Mouse (Mus musculus): ENCODE results near the gene Mrpl9.

The Mrpl9 gene

DNA sequence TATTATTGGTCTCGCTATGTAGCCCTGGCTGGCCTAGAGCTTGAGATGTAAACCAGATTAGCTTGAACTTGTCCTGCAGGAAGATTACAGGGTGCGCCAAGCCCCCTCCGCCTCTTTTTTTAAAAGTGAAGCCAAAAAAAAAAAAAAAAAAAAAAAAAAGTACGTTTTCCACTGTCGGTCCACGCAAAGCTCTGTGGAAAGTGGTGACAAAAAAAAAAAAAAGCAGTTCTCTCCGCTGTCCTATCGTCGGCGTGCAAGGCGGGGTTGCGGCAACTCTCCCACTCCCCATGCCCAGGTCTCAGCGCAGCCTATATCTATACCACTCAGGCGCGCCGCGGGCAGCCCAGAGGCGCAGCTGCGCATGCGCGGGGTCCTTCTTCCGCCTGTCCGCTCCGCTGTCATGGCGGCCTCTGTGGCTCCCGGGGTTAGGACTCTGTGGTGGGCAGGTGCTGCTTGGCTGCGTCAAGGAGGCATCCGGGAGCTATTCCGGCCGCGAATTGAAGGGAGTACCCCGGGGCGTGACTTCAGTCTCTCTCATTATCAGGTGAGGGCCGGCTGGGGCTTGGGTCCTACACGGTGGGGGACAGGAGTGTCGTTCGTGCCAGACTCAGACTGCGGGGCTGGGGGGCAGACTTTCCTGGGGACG is at the start of gene Mrpl9:
TSS of gene Mrpl9 (plus strand) at position 368 of the 646 bp plus-strand sequence.
- peak; percentile 95 for DNase-seq (ENCODE audit: low read depth, low spot score)

DNA sequence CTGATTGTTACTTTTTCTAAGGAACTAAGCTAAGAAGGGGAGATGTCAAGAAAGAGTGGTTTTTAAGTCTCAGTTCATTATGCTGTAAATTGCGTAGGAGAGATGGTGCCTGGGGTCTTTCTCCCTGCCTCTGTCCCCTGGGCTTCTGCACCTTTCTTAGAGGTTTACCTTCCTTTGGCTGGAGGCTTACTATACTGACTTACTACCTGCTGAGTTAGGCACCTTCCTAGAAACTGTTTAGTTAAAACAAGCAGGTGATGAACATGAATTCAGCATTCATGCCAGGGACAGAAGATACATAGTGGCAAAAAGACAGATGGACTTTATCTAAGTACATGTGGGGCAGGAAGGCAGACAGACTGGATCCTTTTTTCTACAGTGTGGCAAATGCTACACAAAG is 46.8 kb upstream of the Mrpl9 start:
- DNase-seq (ENCODE audit: low read depth, low spot score), result no peak

DNA sequence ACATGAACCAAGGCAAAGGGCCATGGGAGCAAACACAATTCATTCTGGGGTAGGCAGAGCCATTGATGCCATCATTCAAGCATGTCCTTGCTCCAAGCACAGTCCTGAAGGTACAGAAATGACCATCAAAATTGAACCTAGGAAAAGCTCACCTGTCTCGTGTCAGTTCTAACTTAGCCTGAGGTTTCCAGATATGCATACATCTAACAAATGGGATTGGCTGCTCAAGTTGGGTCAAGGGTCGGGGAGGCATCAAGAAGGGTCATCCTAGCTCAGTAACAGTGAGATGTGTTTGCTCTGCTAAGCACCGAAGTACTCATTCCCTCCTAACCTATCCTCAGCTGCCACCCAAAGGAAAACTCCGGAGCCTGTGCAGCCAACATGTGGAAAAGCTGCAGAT is 46.3 kb upstream of the Mrpl9 start:
- no peak for DNase-seq (ENCODE audit: low read depth, low spot score)

DNA sequence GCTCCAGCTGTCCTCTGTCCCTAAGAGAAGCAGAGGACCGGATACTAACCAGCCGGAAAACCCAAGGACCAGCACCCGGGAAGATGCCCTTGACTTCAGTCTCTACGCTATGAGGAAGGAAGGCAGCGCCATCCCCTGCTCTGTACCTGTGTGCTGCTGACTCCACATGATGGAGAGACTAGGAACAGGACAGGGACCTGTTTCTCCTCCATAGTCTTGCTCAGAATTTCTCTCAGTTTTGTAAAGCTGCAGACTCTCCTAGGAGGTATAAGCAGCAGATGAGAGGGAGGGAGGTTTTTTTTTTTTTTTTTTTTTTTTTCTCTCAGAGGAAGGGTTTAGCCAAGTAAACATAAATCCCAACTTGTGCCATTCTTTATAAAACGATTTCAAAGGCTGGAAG is 44.9 kb upstream of the Mrpl9 start, which contains the start of gene Lingo4:
TSS of gene Lingo4 (plus strand) at position 301 of the 400 bp plus-strand sequence.
- no peak for DNase-seq (ENCODE audit: low read depth, low spot score)

DNA sequence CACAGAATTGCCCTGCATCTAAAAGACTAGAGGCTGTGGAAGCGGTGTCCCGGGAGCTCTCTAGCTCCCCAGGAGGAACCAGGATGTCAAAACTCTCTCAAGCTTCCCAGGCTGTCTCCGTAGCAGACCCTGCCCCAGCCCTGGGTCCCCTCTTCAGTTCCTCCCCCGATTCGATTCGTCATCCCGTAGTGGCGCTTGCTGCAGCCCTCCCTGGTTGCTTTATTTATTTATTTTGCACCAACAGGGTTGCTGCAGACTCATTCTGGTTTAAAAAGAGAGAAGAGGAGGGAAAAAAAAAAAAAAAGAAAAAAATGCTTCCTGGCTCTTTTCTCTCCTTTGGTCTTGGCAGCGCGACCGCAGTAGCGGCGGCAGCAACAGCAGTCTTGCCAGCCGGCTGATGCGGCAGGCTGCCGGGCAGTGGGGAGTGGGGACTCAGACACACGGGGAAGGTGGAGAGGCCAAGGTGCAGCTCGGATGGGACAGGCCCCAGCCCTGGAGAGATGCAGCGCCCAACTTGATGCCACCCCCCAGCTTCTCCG is 44.1 kb upstream of the Mrpl9 start:
- no peak for DNase-seq (ENCODE audit: low read depth, low spot score)

GRCm38 (mm10) chr3:94399663-94400310 is 43.3 kb upstream of the Mrpl9 start:
- DNase-seq (ENCODE audit: low read depth, low spot score), result no peak

DNA sequence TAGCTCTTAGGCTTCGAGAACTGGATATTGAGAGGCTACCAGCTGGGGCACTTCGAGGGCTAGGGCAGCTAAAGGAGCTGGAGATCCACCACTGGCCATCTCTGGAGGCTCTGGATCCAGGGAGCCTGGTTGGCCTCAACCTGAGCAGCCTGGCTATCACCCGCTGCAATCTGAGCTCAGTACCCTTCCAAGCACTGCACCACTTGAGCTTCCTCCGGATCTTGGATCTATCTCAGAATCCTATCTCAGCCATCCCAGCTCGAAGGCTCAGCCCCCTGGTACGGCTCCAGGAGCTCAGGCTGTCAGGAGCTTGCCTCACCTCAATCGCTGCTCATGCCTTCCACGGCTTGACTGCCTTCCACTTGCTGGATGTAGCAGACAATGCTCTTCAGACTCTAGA is 40.7 kb upstream of the Mrpl9 start:
- no peak for DNase-seq (ENCODE audit: low read depth, low spot score)

DNA sequence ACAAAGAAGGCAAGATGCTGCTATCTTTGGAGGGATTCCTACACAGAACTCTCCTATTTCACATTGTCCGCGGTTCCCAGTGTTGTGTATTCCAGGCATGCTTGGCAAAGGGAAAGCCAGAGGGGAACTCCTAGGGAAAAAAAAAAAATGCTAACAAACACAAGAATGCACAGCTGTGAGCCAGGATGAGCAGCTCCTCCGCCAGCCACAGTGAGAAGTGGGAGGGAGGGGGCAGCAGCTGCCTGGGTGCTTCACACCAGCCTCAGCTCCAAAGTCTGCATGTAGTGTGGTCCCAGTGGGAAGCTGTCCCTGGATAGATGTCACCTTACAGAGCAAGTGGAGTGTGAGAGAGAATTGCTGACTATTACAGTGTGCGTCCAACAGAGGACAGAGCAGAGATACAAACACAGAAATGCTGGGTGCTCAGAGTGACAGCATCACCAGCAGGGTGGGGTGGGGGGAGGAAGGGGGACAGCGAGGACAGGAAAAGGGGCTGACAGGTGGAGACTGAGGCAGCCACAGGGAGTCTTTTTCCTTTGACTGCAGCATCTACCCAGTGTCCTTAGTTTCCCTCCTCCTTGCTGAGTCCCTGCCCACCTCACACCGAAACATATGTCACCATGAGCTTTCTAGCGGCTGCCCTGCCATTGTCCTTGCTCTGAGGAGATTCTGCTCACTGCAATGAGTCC is 38.6 kb upstream of the Mrpl9 start:
- DNase-seq (ENCODE audit: low read depth, low spot score), result no peak

- no peak for DNase-seq (ENCODE audit: low read depth, low spot score)
Observed at GRCm38 (mm10) chr3:94405561-94405960, 37.6 kb upstream of the Mrpl9 start.

- DNase-seq (ENCODE audit: low read depth, low spot score), result no peak
Observed at GRCm38 (mm10) chr3:94412530-94412929, 30.6 kb upstream of the Mrpl9 start.

- peak; percentile 93 for DNase-seq (ENCODE audit: low read depth, low spot score)
Observed at GRCm38 (mm10) chr3:94413031-94413679, 30.0 kb upstream of the Mrpl9 start, which contains the start of gene Tdrkh. TSS of gene Tdrkh (plus strand) at chr3:94413273.

- no peak for DNase-seq (ENCODE audit: low read depth, low spot score)
Observed at GRCm38 (mm10) chr3:94430980-94431379, 12.1 kb upstream of the Mrpl9 start.

DNA sequence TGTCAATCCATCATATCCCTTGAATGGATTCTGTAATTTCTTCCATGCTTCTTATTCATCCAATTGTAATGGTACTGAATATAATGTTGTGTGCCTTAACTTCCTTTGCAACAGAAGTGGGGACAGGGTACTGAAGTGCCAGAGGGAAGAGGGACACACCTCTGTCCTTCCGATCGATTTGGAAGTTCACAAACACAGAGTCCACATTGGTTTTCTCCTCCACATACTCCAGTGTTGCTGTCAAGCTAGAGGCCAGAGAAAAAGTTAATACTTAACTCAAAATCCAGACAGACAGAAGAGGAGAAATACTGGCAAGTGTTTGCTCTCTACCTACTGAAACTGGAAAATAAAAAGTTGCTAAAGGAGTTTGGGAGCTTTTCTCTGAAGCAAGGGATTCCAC is 8.8 kb upstream of the Mrpl9 start:
- DNase-seq (ENCODE audit: low read depth, low spot score), result no peak

DNA sequence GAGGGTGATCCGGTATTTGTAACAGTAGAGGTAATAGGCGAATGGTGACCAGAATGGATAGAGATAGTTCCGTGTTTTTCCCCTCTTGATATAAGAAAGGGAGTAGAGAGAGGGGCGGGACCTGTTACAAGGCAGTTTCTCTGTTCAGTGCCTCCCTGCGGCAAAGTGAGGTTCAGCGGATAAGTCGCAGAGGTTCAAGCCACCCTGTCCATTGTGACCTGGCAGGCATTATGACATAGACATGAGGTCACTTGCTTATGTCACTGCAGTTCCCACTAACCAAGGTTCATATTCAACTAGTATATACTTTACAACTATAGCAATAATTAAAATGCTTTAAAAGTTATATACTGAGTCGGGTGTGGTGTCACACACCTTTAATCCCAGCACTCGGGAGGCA is 6.7 kb upstream of the Mrpl9 start:
- DNase-seq (ENCODE audit: low read depth, low spot score), result no peak

DNA sequence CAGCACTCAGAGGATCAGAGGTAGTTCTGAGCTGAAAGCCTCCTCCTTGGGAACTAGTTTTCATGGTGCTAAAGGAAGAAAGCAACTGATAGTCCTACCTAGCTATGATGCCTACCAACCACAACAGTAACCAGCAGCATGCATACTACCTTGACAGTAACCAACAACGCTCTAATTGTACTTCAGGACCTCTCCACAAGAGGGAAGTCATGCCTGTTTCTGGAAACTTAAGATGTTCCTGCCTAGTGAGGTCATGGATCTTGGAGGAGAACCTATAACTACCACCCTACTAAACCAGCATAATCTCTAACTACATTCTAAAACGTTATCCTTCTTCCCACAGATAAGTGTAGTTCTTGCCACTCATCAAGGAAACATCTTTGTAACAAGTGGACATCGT is 1.9 kb upstream of the Mrpl9 start:
- DNase-seq (ENCODE audit: low read depth, low spot score), result no peak

- no peak for DNase-seq (ENCODE audit: low read depth, low spot score)
Observed at GRCm38 (mm10) chr3:94443597-94443964, 463 bp downstream of the Mrpl9 start, which contains the start of gene Oaz3. TSS of gene Oaz3 (minus strand) at chr3:94443915.

DNA sequence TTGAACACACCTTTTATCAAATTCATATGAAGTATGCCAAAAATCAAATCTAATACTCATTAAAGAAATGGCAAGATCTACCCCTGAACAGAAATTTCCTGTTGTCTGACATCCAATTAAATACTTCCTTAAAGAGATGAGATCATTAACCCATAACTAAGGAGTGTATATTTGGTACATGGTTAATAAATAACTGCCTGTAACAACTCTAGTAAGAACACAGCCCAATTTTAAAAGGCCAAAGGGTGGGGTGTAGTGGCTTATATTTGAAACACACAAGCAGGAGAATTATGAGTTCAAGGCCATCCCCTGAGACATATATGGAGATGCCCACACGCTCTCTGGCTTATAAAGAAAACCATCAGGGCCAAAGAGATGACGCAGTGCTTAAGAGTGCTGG is 6.3 kb downstream of the Mrpl9 start:
- DNase-seq (ENCODE audit: low read depth, low spot score), result no peak

DNA sequence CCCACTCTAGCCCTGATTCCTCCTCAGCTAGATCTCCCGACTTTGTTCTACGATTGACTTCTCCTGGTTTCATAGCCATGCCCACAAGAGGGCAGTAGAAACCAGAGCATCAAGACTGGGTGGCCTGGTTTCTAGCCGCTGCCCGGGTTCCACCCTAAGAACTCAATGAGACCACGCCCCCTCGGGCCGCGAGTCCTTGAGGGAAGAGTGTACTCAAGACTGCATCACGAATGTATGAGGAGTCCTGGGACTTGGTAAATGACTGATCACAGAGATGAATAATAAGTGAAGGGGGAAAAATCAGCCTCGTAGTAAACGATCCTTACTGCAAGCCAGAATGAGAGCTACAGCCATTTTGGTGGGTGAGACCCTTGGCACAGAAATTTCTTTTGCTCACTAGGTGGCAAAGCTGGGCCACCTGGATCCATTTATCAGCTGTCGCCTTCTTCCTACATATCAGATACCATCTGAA is 13.4 kb downstream of the Mrpl9 start:
- peak; percentile 81 for DNase-seq (ENCODE audit: low read depth, low spot score)

- DNase-seq (ENCODE audit: low read depth, low spot score), result no peak
Observed at GRCm38 (mm10) chr3:94457055-94457454, 13.9 kb downstream of the Mrpl9 start.

DNA sequence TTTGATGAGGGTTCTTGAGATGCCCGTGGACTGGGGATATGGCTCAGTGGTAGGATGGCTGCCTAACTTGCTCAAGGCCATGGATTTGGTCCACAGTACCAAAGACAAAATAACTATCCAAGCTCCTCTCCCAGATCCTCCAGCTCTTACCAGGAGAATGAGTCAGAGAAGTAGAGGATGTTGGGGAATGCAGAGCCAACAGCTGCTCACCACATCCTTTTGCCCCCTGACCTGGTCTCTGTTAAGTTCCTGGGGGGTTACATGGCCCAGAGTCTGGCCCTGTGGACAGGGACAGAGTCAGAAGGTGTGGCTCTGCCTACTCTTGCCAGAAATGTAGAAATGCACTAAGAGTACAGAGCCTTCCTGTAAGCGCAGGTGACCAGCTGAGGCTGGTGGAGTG is 16.7 kb downstream of the Mrpl9 start:
- DNase-seq (ENCODE audit: low read depth, low spot score), result no peak

GRCm38 (mm10) chr3:94463926-94464578 is 20.9 kb downstream of the Mrpl9 start:
- DNase-seq (ENCODE audit: low read depth, low spot score), result no peak

Data from skeletal muscle tissue, adult 2 months (tissue).